Mouse (Mus musculus) hindbrain, embryonic 13.5 days (tissue): Measurements from ENCODE around the gene Klhl36. TPM values are rescaled to one million over a fixed set of nuclear protein-coding genes. Genes with fewer than 3 reads are reported as not detected.

Source experiments
- ATAC-seq: fragments of 200-750 bp; cut with Nextera tagmentation; 2 replicates; pipeline ENCODE4 v1.8.0; 2017; ENCODE audit warnings: moderate TSS enrichment; ENCODE audit not compliant: low FRiP score
- H3K27ac ChIP-seq: fragments of 300-500 bp; sonication (generic); 2 replicates; pipeline ENCODE4 v1.5.1; 2015; ENCODE audit warnings: inconsistent platforms, mild to moderate bottlenecking, moderate library complexity
- H3K27me3 ChIP-seq: fragments of 300-500 bp; sonication (generic); 2 replicates; pipeline ENCODE4 v1.6.1; 2015; ENCODE audit warnings: mild to moderate bottlenecking, inconsistent platforms
- H3K36me3 ChIP-seq: fragments of 300-500 bp; sonication (generic); 2 replicates; pipeline ENCODE4 v1.6.1; 2015; ENCODE audit warnings: mild to moderate bottlenecking, inconsistent platforms
- H3K4me1 ChIP-seq: fragments of 300-500 bp; sonication (generic); replicated peaks from 2 replicates; pipeline ENCODE4 v1.6.1; 2015; ENCODE audit warnings: inconsistent platforms
- H3K4me2 ChIP-seq: fragments of 300-500 bp; sonication (generic); 2 replicates; pipeline ENCODE4 v1.6.1; 2015; ENCODE audit warnings: inconsistent platforms, mild to moderate bottlenecking, moderate library complexity
- H3K4me3 ChIP-seq: fragments of 300-500 bp; sonication (generic); 2 replicates; pipeline ENCODE4 v1.5.1; 2015; ENCODE audit warnings: mild to moderate bottlenecking, inconsistent platforms
- H3K9ac ChIP-seq: fragments of 300-500 bp; sonication (generic); 2 replicates; pipeline ENCODE4 v1.6.1; 2015; ENCODE audit warnings: mild to moderate bottlenecking, inconsistent platforms
- H3K9me3 ChIP-seq: fragments of 300-500 bp; sonication (generic); 2 replicates; pipeline ENCODE4 v1.6.1; 2016; ENCODE audit warnings: inconsistent platforms
- WGBS: fragments of 180-500 bp; shearing (Covaris S2); methylation state at CpG from one replicate; pipeline ENCODE4 v1.1.7; 2015; 5-methylcytosine and 5-hydroxymethylcytosine counted together
- polyA plus RNA-seq: library from polyadenylated mRNA; unstranded; fragments of >200 nt; fragmentation: Nextera tagmentation; extraction: Ambion mirVana; gene quantifications from 2 replicates; pipeline ENCODE4 v1.2.1, GENCODE M21; 2015

The Klhl36 gene
- polyA plus RNA-seq, 1 experiment from 2014 or later: 14.6 TPM

DNA sequence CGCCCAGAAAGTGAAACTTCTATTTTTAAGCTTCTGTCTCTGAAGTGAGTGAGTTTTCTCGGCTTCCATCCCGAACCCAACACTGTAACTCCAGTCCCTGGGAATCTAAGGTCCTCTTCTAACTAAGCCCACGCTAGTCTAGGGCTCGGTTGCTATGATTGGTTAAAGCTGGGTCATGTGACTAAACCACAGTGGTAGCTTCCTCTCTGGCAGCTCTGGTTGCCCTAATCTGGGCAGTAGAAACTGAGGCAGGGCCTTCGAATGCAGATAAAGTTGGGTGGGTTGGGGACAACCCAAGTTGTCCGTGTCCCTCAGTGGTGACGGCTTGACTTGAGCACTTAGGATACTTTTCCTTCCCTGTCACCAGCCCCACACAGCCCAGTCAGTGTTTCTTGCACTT is 8.5 kb upstream of the Klhl36 start:
- Histone ChIP-seq H3K4me2 (no peak overlapping the region), H3K27me3 (no peaks in the 10 kb centered on the region), H3K4me3 (no peak overlapping the region), H3K27ac (no peak overlapping the region), H3K36me3 (no peaks in the 10 kb centered on the region), H3K4me1 (no peaks in the 10 kb centered on the region), H3K9ac (no peak overlapping the region), H3K9me3 (no peaks in the 10 kb centered on the region)
- no peak for ATAC-seq
- WGBS: 62% methylated on average over 8 of the region's 8 CpGs

DNA sequence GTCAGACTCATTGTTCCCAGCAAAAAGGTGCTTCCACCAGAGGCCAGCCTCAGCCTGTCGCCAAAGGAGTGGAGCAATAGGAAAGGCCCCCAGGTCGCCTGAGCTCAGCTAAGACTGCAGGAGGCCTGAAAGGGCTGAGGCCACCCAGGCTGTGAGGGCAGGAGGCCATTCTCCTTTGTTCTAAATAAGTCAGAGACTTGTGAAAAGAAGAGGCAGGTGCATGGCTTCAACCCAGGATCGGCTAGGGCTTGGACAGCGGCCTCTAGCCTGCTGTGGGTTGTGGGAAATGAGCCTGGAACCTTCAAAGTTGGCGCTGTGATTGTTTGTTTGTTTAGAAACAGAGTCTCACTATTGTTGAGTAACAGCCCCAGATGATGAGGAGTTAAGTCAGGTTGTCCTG is 8.0 kb upstream of the Klhl36 start:
- WGBS: 22% methylated on average over 5 of the region's 5 CpGs
- Histone ChIP-seq H3K36me3 (no peaks in the 10 kb centered on the region), H3K4me2 (no peak overlapping the region), H3K9ac (no peak overlapping the region), H3K9me3 (no peaks in the 10 kb centered on the region), H3K4me3 (no peak overlapping the region), H3K4me1 (no peaks in the 10 kb centered on the region), H3K27ac (no peak overlapping the region), H3K27me3 (no peaks in the 10 kb centered on the region)
- ATAC-seq: no peak

DNA sequence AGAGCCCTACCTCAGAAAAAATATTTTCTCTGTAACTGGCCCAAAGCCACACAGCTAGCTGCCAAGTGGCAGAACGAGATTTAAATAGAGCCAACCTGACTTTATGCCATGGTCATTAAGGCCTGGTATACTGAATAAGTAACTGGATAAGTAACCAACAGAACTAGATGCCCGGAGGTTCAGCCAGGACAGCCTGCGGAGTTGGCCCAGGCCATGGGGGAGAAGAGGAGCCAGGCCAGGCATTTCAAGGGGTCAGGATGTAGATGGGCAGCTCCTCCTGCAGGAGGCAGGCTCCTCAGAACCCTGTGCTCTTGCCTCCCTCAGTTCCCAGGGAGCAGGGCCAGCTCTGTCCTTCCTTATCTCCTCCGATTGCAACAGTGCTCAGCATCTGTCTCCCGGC is 6.4 kb upstream of the Klhl36 start:
- WGBS: 83% methylated on average over 5 of the region's 5 CpGs
- Histone ChIP-seq H3K27me3 (no peaks in the 10 kb centered on the region), H3K4me2 (no peak overlapping the region), H3K4me3 (no peak overlapping the region), H3K4me1 (no peaks in the 10 kb centered on the region), H3K9me3 (no peaks in the 10 kb centered on the region), H3K36me3 (no peaks in the 10 kb centered on the region), H3K9ac (no peak overlapping the region), H3K27ac (no peak overlapping the region)
- ATAC-seq: no peak

DNA sequence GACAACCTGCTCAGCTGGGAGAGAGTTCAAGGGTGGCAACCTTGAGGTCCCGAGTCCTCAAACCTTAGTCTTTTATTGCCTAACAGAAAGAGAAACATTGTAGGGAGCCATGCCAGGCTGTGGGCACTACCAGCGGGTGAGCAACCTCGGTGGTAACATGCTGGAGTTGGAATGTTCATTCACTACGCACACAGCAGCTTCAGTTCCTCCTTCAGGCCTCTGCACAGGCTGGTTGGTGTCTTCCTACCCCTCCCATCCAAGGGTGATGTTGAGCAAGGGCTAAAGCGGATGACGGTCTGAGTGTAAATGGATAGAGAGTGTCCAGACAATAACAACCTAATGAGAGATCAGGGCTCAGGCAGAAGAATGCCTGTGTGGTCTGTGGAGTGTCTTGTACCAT is 4.3 kb upstream of the Klhl36 start:
- H3K27me3 ChIP-seq: no peaks in the 10 kb centered on the region
- H3K9me3 ChIP-seq: no peaks in the 10 kb centered on the region
- no peak overlapping the region for H3K9ac ChIP-seq
- ATAC-seq: no peak
- 80% methylated on average over 6 of the region's 6 CpGs for WGBS
- no peak overlapping the region for H3K27ac ChIP-seq
- H3K4me3 ChIP-seq: no peak overlapping the region
- H3K4me1 ChIP-seq: peaks cover 9% of the 10 kb centered on the region
- no peaks in the 10 kb centered on the region for H3K36me3 ChIP-seq
- H3K4me2 ChIP-seq: no peak overlapping the region

DNA sequence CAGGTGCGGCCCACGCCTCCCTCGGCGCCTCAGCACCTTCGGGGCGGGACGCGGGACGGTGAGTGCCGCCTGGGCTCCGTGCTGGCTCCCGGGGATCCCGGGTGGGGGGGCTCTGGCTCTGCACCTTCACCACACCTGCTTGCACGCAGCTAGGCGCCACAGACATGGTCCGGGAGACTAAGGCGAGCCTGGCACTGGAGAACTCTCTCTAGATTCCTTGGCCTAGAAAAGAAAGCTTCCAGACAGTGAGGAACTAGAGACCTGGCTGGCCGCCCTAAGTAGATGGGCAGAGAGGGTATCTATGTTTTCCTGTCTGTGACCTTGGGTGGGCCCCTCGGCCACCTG is 296 bp downstream of the Klhl36 start:
- peak overlapping the region; percentile 88 for H3K9ac ChIP-seq
- H3K9me3 ChIP-seq: no peaks in the 10 kb centered on the region
- WGBS: 2% methylated on average over 19 of the region's 19 CpGs
- ATAC-seq: no peak
- peak overlapping the region; percentile 76 for H3K4me3 ChIP-seq
- H3K4me2 ChIP-seq: peak overlapping the region; percentile 87
- no peaks in the 10 kb centered on the region for H3K36me3 ChIP-seq
- H3K27ac ChIP-seq: peak overlapping the region; percentile 55; the same call in 1 of the 2 replicates
- H3K27me3 ChIP-seq: peaks cover 4% of the 10 kb centered on the region; the same call in 1 of the 2 replicates
- H3K4me1 ChIP-seq: peaks cover 15% of the 10 kb centered on the region

DNA sequence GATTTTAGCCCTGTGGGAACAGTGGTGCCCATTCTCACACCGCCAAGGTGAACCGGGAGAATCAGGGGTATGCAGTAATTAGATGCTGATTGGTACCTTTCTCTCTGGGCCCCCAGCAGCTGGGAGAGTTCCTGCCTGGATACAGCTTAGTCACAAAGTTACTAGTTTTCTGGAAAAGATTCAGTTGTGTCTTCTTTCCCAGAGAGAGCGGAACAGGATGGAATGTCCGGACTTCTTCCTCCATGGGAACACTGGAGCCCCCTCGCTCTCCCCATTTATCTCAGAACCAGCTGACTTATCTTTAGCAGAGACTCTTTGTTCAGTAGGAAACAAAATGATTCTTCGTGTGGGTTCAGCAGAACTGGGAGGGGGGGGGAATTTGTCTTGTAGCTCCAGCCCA is 683 bp downstream of the Klhl36 start:
- no peaks in the 10 kb centered on the region for H3K9me3 ChIP-seq
- peak overlapping the region; percentile 55; the same call in 1 of the 2 replicates for H3K27ac ChIP-seq
- peaks cover 4% of the 10 kb centered on the region; the same call in 1 of the 2 replicates for H3K27me3 ChIP-seq
- ATAC-seq: no peak
- H3K4me1 ChIP-seq: peaks cover 15% of the 10 kb centered on the region
- H3K36me3 ChIP-seq: no peaks in the 10 kb centered on the region
- peak overlapping the region; percentile 88 for H3K9ac ChIP-seq
- peak overlapping the region; percentile 76 for H3K4me3 ChIP-seq
- H3K4me2 ChIP-seq: peak overlapping the region; percentile 87
- WGBS: 6% methylated on average over 6 of the region's 6 CpGs

DNA sequence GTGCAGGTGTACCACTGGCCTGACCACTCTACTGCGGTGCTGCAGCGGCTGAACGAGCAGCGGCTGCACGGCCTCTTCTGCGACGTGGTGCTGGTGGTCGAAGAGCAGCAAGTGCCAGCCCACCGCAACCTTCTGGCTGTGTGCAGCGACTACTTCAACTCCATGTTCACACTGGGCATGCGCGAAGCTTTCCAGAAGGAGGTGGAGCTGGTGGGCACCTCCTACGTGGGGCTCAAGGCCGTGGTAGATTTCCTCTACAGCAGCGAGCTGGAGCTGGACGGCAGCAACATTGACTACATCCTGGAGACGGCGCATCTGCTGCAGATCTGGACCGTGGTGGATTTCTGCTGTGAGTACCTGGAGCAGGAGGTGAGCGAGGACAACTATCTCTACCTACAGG is 7.5 kb downstream of the Klhl36 start:
- no peak for ATAC-seq
- no peak overlapping the region for H3K4me3 ChIP-seq
- peaks cover 49% of the 10 kb centered on the region for H3K36me3 ChIP-seq
- H3K9me3 ChIP-seq: peaks cover 8% of the 10 kb centered on the region
- H3K27ac ChIP-seq: no peak overlapping the region
- WGBS: 83% methylated on average over 20 of the region's 20 CpGs
- no peaks in the 10 kb centered on the region for H3K27me3 ChIP-seq
- H3K9ac ChIP-seq: no peak overlapping the region
- no peaks in the 10 kb centered on the region for H3K4me1 ChIP-seq
- no peak overlapping the region for H3K4me2 ChIP-seq

DNA sequence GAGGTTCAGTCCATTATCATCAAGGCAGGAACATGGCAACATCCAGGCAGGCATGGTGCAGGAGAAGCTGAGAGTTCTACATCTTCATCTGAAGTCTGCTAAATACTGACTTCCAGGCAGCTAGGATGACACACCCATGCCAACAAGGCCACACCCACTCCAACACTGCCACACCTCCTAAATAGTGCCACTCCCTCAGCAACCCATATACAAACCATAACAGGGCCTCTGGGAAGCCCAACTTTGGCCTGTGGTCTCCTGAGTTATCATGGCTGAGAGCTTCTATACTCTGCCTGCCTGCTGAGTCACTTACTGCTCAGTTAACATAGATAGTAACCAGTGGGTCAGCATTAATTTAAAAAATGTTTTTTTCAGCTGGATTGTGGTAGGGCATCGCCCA is 11.1 kb downstream of the Klhl36 start:
- no peaks in the 10 kb centered on the region for H3K4me1 ChIP-seq
- H3K27ac ChIP-seq: no peak overlapping the region
- peaks cover 78% of the 10 kb centered on the region for H3K36me3 ChIP-seq
- no peak overlapping the region for H3K4me3 ChIP-seq
- no peak overlapping the region for H3K9ac ChIP-seq
- peaks cover 8% of the 10 kb centered on the region for H3K9me3 ChIP-seq
- no peak overlapping the region for H3K4me2 ChIP-seq
- 95% methylated on average over 1 of the region's 1 CpGs for WGBS
- no peaks in the 10 kb centered on the region for H3K27me3 ChIP-seq
- ATAC-seq: no peak

DNA sequence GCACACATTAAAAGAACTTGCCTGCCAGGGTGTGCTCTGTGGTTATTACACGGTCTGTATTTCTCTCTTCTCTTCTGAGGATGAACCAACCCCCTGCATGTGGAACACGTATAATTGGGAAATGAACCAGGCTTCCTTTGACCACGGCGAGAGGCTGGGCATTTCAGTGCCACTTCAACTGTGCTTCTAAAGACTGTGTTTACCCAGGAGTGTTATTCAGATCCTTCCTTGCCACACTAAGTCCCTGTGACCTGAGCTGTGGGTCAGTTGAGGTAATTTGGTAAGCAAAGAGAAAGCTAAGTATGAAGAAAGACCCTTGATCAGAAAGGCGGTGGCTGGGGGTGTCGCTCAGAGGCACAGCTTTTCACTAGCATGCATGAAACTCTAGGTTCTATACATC is 19.2 kb downstream of the Klhl36 start:
- WGBS: 67% methylated on average over 6 of the region's 6 CpGs
- Histone ChIP-seq H3K36me3 (peaks cover 25% of the 10 kb centered on the region), H3K9me3 (no peaks in the 10 kb centered on the region), H3K4me3 (no peak overlapping the region), H3K27me3 (0 out of 2 replicates have a peak, but pooled peaks cover 5% of the 10 kb centered on the region), H3K27ac (no peak overlapping the region), H3K4me1 (peaks cover 8% of the 10 kb centered on the region), H3K4me2 (no peak overlapping the region), H3K9ac (no peak overlapping the region)
- no peak for ATAC-seq

DNA sequence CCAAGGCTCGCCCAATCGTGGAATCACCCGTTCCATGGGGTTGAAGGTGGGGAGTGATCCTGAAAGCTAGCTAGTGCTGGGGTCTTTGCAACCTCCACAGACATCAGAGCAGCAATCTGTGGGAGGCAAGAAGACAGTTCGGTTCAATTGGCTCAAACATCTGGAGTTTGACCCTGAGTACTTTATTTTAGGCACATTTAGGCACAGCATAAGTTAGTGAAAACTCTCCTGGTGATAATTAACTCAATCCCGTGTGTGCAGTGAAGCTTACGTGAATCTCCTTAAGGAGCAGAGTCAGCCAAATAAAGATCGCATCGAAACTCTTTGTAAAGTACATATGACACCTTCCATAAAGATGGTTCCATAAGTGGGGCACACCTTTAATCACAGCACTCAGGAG is 19.9 kb downstream of the Klhl36 start:
- 84% methylated on average over 8 of the region's 8 CpGs for WGBS

DNA sequence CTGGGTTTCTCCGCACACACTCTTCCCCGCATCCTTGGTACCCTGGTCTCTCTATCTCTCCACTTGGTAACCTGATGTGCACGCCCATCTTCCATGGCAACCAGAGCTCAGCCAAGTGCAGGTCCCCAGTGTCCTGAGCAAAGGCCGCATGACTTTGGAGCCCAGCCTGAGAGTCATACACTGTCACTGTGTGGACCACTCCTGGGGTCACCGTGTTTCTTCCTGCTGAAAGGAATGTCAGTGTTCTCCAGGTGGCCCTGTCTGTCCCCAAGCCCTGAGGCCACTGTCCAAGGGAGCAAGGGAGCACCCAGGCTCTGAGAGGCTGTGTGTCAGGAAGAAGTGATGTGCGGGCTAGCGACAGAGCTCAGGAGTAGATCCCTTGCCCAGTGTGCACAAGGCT is 21.2 kb downstream of the Klhl36 start:
- no peaks in the 10 kb centered on the region for H3K9me3 ChIP-seq
- no peak overlapping the region for H3K4me2 ChIP-seq
- H3K4me3 ChIP-seq: no peak overlapping the region
- no peak for ATAC-seq
- H3K27ac ChIP-seq: no peak overlapping the region
- H3K36me3 ChIP-seq: peaks cover 5% of the 10 kb centered on the region
- WGBS: 95% methylated on average over 7 of the region's 7 CpGs
- peaks cover 14% of the 10 kb centered on the region for H3K4me1 ChIP-seq
- H3K9ac ChIP-seq: no peak overlapping the region
- 0 out of 2 replicates have a peak, but pooled peaks cover 5% of the 10 kb centered on the region for H3K27me3 ChIP-seq

More for the DNA sequence above, 19.9 kb downstream of the Klhl36 start:
- Histone ChIP-seq H3K4me2 (no peak overlapping the region), H3K4me1 (peaks cover 8% of the 10 kb centered on the region), H3K27ac (no peak overlapping the region), H3K27me3 (0 out of 2 replicates have a peak, but pooled peaks cover 5% of the 10 kb centered on the region), H3K9ac (no peak overlapping the region), H3K36me3 (peaks cover 18% of the 10 kb centered on the region), H3K4me3 (no peak overlapping the region), H3K9me3 (no peaks in the 10 kb centered on the region)
- no peak for ATAC-seq

DNA sequence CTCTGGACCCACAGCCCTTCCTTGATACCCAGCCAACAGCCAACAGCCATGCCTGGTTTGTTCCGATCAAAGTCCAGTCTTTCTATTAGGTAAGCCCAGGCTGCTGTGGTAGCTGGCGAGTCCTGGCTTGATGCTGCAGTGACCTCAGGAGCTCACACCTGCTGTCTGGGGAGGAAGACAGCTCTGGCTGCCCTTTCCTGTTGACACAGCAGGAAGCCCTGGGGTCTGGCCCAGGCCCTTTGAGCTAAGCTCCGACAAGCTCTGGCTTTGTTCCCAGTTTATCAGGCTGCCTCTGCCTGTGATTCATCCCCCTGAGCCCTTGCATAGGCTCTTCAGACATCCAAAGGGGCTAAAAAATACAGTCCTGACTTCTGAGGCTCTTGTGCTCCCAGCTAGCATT is 23.5 kb downstream of the Klhl36 start:
- ATAC-seq: 0 out of 2 replicates have a peak, but pooled peaks have one; percentile 28
- H3K4me1 ChIP-seq: peaks cover 14% of the 10 kb centered on the region
- H3K36me3 ChIP-seq: no peaks in the 10 kb centered on the region
- 30% methylated on average over 3 of the region's 3 CpGs for WGBS
- 0 out of 2 replicates have a peak, but pooled peaks cover 2% of the 10 kb centered on the region for H3K27me3 ChIP-seq
- H3K4me2 ChIP-seq: no peak overlapping the region
- H3K4me3 ChIP-seq: no peak overlapping the region
- H3K9me3 ChIP-seq: no peaks in the 10 kb centered on the region
- H3K27ac ChIP-seq: 0 out of 2 replicates have a peak overlapping the region, but pooled peaks have one; percentile 6
- no peak overlapping the region for H3K9ac ChIP-seq

DNA sequence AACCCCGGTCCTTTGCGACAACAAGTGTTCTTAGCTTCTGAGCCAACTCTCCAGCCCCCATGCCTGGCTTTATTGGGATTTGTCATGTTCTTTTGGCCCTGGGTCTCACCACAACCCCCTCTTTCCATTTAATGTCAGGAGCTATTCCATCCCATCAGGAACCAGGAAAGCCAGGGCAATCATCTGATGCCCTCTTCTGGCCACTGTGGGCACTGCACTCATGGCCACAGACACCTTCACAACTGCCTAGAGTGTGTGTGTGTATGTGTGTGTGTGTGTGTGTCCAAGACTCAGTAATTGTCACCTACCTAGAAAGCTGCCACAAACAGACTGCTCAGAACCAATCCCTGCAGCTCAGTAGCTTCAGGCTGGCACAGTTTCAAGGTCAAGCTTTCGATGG is 25.1 kb downstream of the Klhl36 start:
- no peak for ATAC-seq
- no peaks in the 10 kb centered on the region for H3K9me3 ChIP-seq
- no peak overlapping the region for H3K9ac ChIP-seq
- peaks cover 14% of the 10 kb centered on the region for H3K4me1 ChIP-seq
- H3K4me3 ChIP-seq: no peak overlapping the region
- H3K27ac ChIP-seq: no peak overlapping the region
- 88% methylated on average over 3 of the region's 3 CpGs for WGBS
- H3K36me3 ChIP-seq: no peaks in the 10 kb centered on the region
- H3K27me3 ChIP-seq: no peaks in the 10 kb centered on the region
- no peak overlapping the region for H3K4me2 ChIP-seq
